Mouse (Mus musculus): ENCODE results near the gene Cphx3. TPM values are rescaled to one million over a fixed set of nuclear protein-coding genes. Genes with fewer than 3 reads are reported as not detected.
"Not testable (repeated sequence)": the region's sequence is repeated elsewhere in the genome, so short reads cannot be mapped to it uniquely, and the experiment has no call there.

Gene Cphx3
- not detected in 2 replicates for polyA plus RNA-seq (2015; fragmentation: Nextera tagmentation; extraction: Ambion mirVana)

- not testable (repeated sequence) for H3K9ac ChIP-seq (replicated peaks; ENCODE audit: low read depth); H3K27ac ChIP-seq (ENCODE audit: low read length); H3K4me3 ChIP-seq (ENCODE audit: low read depth, low read length); DNase-seq (ENCODE audit: low spot score); H3K4me1 ChIP-seq (ENCODE audit: insufficient read depth, low read depth, low read length); H3K36me3 ChIP-seq (ENCODE audit: insufficient read depth, low read length); H3K9me3 ChIP-seq (ENCODE audit: low read length); H3K4me2 ChIP-seq (replicated peaks; ENCODE audit: low read depth, low read length); H3K27me3 ChIP-seq (replicated peaks; ENCODE audit: insufficient read depth, low read length); ATAC-seq
- WGBS = no CpG with 5 or more reads among the region's 1 CpGs
Measured at GRCm38 (mm10) chr14:26081997-26082396, at the start of gene Cphx3. TSS of gene Cphx3 (plus strand) at chr14:26082297.

GRCm38 (mm10) chr14:26034364-26034763 is 47.7 kb upstream of the Cphx3 start:
- H3K4me2 ChIP-seq (replicated peaks; ENCODE audit: low read depth, low read length); DNase-seq (ENCODE audit: low spot score); H3K9me3 ChIP-seq (ENCODE audit: low read length); H3K9ac ChIP-seq (replicated peaks; ENCODE audit: low read depth); H3K4me1 ChIP-seq (ENCODE audit: insufficient read depth, low read depth, low read length); H3K27ac ChIP-seq (ENCODE audit: low read length); H3K27me3 ChIP-seq (replicated peaks; ENCODE audit: insufficient read depth, low read length); H3K4me3 ChIP-seq (ENCODE audit: low read depth, low read length); H3K36me3 ChIP-seq (ENCODE audit: insufficient read depth, low read length): not testable (repeated sequence)
- ATAC-seq = peak; percentile 53
- no CpG with 5 or more reads among the region's 3 CpGs for WGBS

- H3K9me3 ChIP-seq (ENCODE audit: low read length); H3K4me2 ChIP-seq (replicated peaks; ENCODE audit: low read depth, low read length); H3K27me3 ChIP-seq (replicated peaks; ENCODE audit: insufficient read depth, low read length); H3K36me3 ChIP-seq (ENCODE audit: insufficient read depth, low read length); DNase-seq (ENCODE audit: low spot score); H3K9ac ChIP-seq (replicated peaks; ENCODE audit: low read depth); H3K27ac ChIP-seq (ENCODE audit: low read length); H3K4me3 ChIP-seq (ENCODE audit: low read depth, low read length); H3K4me1 ChIP-seq (ENCODE audit: insufficient read depth, low read depth, low read length): not testable (repeated sequence)
- ATAC-seq = peak; percentile 56; the same call in 1 of the 2 replicates
- WGBS = no CpG with 5 or more reads among the region's 6 CpGs
Measured at GRCm38 (mm10) chr14:26035439-26035838, 46.7 kb upstream of the Cphx3 start.

- H3K9ac ChIP-seq (replicated peaks; ENCODE audit: low read depth); H3K4me3 ChIP-seq (ENCODE audit: low read depth, low read length); DNase-seq (ENCODE audit: low spot score); H3K27me3 ChIP-seq (replicated peaks; ENCODE audit: insufficient read depth, low read length); H3K4me2 ChIP-seq (replicated peaks; ENCODE audit: low read depth, low read length); ATAC-seq; H3K27ac ChIP-seq (ENCODE audit: low read length); H3K4me1 ChIP-seq (ENCODE audit: insufficient read depth, low read depth, low read length); H3K9me3 ChIP-seq (ENCODE audit: low read length); H3K36me3 ChIP-seq (ENCODE audit: insufficient read depth, low read length): not testable (repeated sequence)
- WGBS = no CpG with 5 or more reads among the region's 26 CpGs
Measured at GRCm38 (mm10) chr14:26042611-26043010, 39.5 kb upstream of the Cphx3 start, which contains the start of gene Gm9780. TSS of gene Gm9780 (minus strand) at chr14:26042711.

- H3K9ac ChIP-seq (replicated peaks; ENCODE audit: low read depth); H3K4me2 ChIP-seq (replicated peaks; ENCODE audit: low read depth, low read length); H3K4me1 ChIP-seq (ENCODE audit: insufficient read depth, low read depth, low read length); ATAC-seq; H3K27me3 ChIP-seq (replicated peaks; ENCODE audit: insufficient read depth, low read length); H3K4me3 ChIP-seq (ENCODE audit: low read depth, low read length); H3K9me3 ChIP-seq (ENCODE audit: low read length); DNase-seq (ENCODE audit: low spot score); H3K27ac ChIP-seq (ENCODE audit: low read length); H3K36me3 ChIP-seq (ENCODE audit: insufficient read depth, low read length): not testable (repeated sequence)
- WGBS = no CpG with 5 or more reads among the region's 5 CpGs
Measured at GRCm38 (mm10) chr14:26045007-26045406, 37.1 kb upstream of the Cphx3 start.

- not testable (repeated sequence) for DNase-seq (ENCODE audit: low spot score); H3K27ac ChIP-seq (ENCODE audit: low read length); ATAC-seq; H3K36me3 ChIP-seq (ENCODE audit: insufficient read depth, low read length); H3K27me3 ChIP-seq (replicated peaks; ENCODE audit: insufficient read depth, low read length); H3K4me2 ChIP-seq (replicated peaks; ENCODE audit: low read depth, low read length); H3K9me3 ChIP-seq (ENCODE audit: low read length); H3K4me1 ChIP-seq (ENCODE audit: insufficient read depth, low read depth, low read length); H3K9ac ChIP-seq (replicated peaks; ENCODE audit: low read depth); H3K4me3 ChIP-seq (ENCODE audit: low read depth, low read length)
- no CpG with 5 or more reads among the region's 8 CpGs for WGBS
Measured at GRCm38 (mm10) chr14:26047026-26047425, 35.1 kb upstream of the Cphx3 start.

- not testable (repeated sequence) for H3K4me1 ChIP-seq (ENCODE audit: insufficient read depth, low read depth, low read length); H3K27me3 ChIP-seq (replicated peaks; ENCODE audit: insufficient read depth, low read length); H3K9me3 ChIP-seq (ENCODE audit: low read length); H3K4me2 ChIP-seq (replicated peaks; ENCODE audit: low read depth, low read length); ATAC-seq; H3K4me3 ChIP-seq (ENCODE audit: low read depth, low read length); DNase-seq (ENCODE audit: low spot score); H3K27ac ChIP-seq (ENCODE audit: low read length); H3K9ac ChIP-seq (replicated peaks; ENCODE audit: low read depth); H3K36me3 ChIP-seq (ENCODE audit: insufficient read depth, low read length)
- no CpG with 5 or more reads among the region's 9 CpGs for WGBS
Measured at GRCm38 (mm10) chr14:26048767-26049166, 33.3 kb upstream of the Cphx3 start.

GRCm38 (mm10) chr14:26058184-26058583 is 23.9 kb upstream of the Cphx3 start:
- not testable (repeated sequence) for H3K4me3 ChIP-seq (ENCODE audit: low read depth, low read length); H3K27ac ChIP-seq (ENCODE audit: low read length); H3K27me3 ChIP-seq (replicated peaks; ENCODE audit: insufficient read depth, low read length); H3K4me1 ChIP-seq (ENCODE audit: insufficient read depth, low read depth, low read length); H3K9ac ChIP-seq (replicated peaks; ENCODE audit: low read depth); DNase-seq (ENCODE audit: low spot score); H3K9me3 ChIP-seq (ENCODE audit: low read length); H3K4me2 ChIP-seq (replicated peaks; ENCODE audit: low read depth, low read length); H3K36me3 ChIP-seq (ENCODE audit: insufficient read depth, low read length)
- no CpG with 5 or more reads among the region's 3 CpGs for WGBS
- ATAC-seq = peak; percentile 92

GRCm38 (mm10) chr14:26059362-26059761 is 22.7 kb upstream of the Cphx3 start:
- H3K36me3 ChIP-seq (ENCODE audit: insufficient read depth, low read length); H3K27me3 ChIP-seq (replicated peaks; ENCODE audit: insufficient read depth, low read length); DNase-seq (ENCODE audit: low spot score); H3K4me3 ChIP-seq (ENCODE audit: low read depth, low read length); H3K9ac ChIP-seq (replicated peaks; ENCODE audit: low read depth); H3K27ac ChIP-seq (ENCODE audit: low read length); ATAC-seq; H3K4me2 ChIP-seq (replicated peaks; ENCODE audit: low read depth, low read length); H3K4me1 ChIP-seq (ENCODE audit: insufficient read depth, low read depth, low read length); H3K9me3 ChIP-seq (ENCODE audit: low read length): not testable (repeated sequence)
- WGBS = no CpG with 5 or more reads among the region's 6 CpGs

GRCm38 (mm10) chr14:26066574-26067324 is 15.3 kb upstream of the Cphx3 start:
- not testable (repeated sequence) for H3K27ac ChIP-seq (ENCODE audit: low read length); H3K4me2 ChIP-seq (replicated peaks; ENCODE audit: low read depth, low read length); DNase-seq (ENCODE audit: low spot score); H3K27me3 ChIP-seq (replicated peaks; ENCODE audit: insufficient read depth, low read length); H3K36me3 ChIP-seq (ENCODE audit: insufficient read depth, low read length); H3K9me3 ChIP-seq (ENCODE audit: low read length); H3K4me3 ChIP-seq (ENCODE audit: low read depth, low read length); H3K4me1 ChIP-seq (ENCODE audit: insufficient read depth, low read depth, low read length); H3K9ac ChIP-seq (replicated peaks; ENCODE audit: low read depth)
- no CpG with 5 or more reads among the region's 44 CpGs for WGBS
- ATAC-seq = peak; percentile 93
